Mouse (Mus musculus): ENCODE measurements around the gene Ccdc33.

Ccdc33 gene

GRCm38 (mm10) chr9:58118671-58119070 is at the start of gene Ccdc33:
Ccdc33 (minus strand) TSS chr9:58118823.
- no peak for DNase-seq (ENCODE audit: low spot score in 2 of 2)

DNA sequence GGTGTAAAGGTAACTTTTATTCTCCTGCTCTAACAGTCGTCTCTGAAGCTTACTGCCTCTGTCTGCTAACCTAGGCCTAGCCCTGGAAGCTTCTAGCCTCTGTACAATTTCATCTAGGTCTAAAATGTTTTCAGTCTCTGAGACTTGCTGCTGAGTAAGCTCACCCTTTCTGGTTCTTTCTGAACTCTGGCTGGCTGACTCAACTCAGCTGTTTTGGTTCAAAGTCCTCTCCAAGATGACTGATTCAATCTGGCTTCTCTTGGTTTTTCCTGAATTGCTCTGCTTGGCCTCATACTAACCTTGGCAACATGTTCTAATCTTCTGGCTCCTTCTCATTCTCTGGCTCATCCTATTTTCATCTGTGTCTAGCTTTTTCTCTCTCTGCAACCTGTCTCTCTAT is 47.2 kb upstream of the Ccdc33 start:
- DNase-seq (ENCODE audit: low spot score in 2 of 2): no peak

GRCm38 (mm10) chr9:58163146-58163545 is 44.5 kb upstream of the Ccdc33 start:
- no peak for DNase-seq (ENCODE audit: low spot score in 2 of 2)

- no peak for DNase-seq (ENCODE audit: low spot score in 2 of 2)
Measured at GRCm38 (mm10) chr9:58162173-58162572, 43.5 kb upstream of the Ccdc33 start.

GRCm38 (mm10) chr9:58160315-58160714 is 41.7 kb upstream of the Ccdc33 start:
- DNase-seq (ENCODE audit: low spot score in 2 of 2): peak in 1 of 2 experiments; percentile 47

- no peak for DNase-seq (ENCODE audit: low spot score in 2 of 2)
Measured at GRCm38 (mm10) chr9:58159855-58160254, 41.2 kb upstream of the Ccdc33 start.

- DNase-seq (ENCODE audit: low spot score in 2 of 2): no peak
Measured at GRCm38 (mm10) chr9:58158541-58159311, 40.1 kb upstream of the Ccdc33 start.

GRCm38 (mm10) chr9:58157838-58158237 is 39.2 kb upstream of the Ccdc33 start:
- DNase-seq (ENCODE audit: low spot score in 2 of 2): no peak

- DNase-seq (ENCODE audit: low spot score in 2 of 2): no peak
Measured at GRCm38 (mm10) chr9:58156819-58157560, 38.4 kb upstream of the Ccdc33 start.

GRCm38 (mm10) chr9:58155366-58155765 is 36.7 kb upstream of the Ccdc33 start:
- peak in 1 of 2 experiments; percentile 28 for DNase-seq (ENCODE audit: low spot score in 2 of 2)

DNA sequence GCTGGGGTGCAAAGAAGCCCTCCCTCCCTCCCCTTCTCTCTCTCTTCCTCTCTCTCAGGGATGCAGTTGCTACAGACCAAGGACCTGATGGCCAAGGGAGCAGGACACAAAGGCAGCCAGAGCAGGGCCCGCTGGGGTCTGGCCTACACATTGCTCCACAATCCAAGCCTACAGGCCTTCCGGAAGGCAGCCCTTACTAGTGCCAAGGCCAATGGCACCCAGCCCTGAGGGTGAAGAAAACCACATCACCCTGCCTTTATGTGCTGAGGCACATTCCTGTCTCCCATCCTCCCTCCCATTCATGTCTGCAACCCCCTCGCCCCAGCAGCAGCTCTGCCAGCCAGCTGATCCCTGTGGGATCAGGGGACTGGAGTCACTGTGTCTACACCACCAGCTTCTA is 34.5 kb upstream of the Ccdc33 start:
- no peak for DNase-seq (ENCODE audit: low spot score in 2 of 2)

- DNase-seq (ENCODE audit: low spot score in 2 of 2): no peak
Measured at GRCm38 (mm10) chr9:58150733-58151361, 32.2 kb upstream of the Ccdc33 start.

DNA sequence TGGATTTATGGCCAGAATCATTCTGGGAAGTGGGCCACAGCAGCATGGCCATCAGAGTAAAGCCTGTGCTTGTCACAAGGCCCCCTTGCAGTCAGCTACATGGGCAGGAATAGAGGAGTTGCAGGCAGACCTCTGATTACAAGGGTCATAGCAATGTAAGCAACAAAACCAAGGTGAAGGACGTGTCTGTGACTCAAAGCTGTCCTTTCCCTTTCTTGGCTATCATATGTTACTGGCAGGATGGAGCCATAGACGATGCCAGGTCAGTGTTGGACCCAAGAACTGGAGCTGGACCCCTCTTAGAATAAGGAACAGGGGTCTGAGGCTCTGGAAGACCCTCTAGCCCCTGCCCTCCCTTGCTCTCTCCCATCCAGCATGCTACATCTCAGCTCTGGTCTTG is 30.2 kb upstream of the Ccdc33 start:
- DNase-seq (ENCODE audit: low spot score in 2 of 2): no peak

DNA sequence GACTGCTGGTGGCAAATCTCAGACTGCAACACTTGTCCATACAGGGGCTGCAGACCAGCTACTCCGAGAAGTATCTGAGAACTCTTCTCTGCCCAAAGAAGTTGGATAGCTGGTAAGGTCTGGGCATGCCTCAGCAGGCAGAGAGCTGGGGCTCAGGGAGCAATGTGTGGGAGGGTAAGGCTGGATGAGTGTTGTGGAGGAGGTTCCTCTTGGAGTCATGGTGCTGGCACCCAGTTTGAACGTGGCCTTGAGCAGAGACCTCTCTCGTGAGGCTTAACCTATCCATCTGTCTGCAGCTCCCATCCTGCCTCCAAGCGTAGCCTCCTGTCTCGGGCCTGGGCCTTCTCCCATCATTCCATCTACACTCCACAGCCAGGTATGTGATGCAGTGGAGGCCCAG is 26.8 kb upstream of the Ccdc33 start:
- no peak for DNase-seq (ENCODE audit: low spot score in 2 of 2)

DNA sequence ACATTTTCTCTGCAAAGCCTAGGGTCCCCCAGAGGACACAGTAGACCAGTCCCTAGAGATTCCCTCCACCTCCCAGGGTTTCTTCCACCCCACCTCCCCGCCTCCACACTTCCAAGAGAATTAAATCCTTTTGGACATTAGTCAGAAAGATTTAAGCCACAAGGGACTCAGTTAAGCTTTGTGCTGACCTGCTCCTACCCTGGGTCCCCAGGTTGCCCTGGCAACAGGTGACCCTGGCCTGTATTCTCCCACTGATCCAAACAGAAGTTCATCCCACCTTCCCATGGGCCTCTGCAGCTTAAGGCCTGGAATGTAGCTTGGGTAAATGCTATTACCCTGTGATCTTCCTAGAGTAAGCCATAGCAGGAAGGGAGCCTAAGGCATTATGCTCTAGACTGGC is 26.0 kb upstream of the Ccdc33 start:
- no peak for DNase-seq (ENCODE audit: low spot score in 2 of 2)

GRCm38 (mm10) chr9:58143419-58143818 is 24.8 kb upstream of the Ccdc33 start:
- DNase-seq (ENCODE audit: low spot score in 2 of 2): no peak

- peak in 1 of 2 experiments; percentile 27 for DNase-seq (ENCODE audit: low spot score in 2 of 2)
Measured at GRCm38 (mm10) chr9:58139947-58140346, 21.3 kb upstream of the Ccdc33 start.

GRCm38 (mm10) chr9:58135921-58136321 is 17.3 kb upstream of the Ccdc33 start:
- no peak for DNase-seq (ENCODE audit: low spot score in 2 of 2)

DNA sequence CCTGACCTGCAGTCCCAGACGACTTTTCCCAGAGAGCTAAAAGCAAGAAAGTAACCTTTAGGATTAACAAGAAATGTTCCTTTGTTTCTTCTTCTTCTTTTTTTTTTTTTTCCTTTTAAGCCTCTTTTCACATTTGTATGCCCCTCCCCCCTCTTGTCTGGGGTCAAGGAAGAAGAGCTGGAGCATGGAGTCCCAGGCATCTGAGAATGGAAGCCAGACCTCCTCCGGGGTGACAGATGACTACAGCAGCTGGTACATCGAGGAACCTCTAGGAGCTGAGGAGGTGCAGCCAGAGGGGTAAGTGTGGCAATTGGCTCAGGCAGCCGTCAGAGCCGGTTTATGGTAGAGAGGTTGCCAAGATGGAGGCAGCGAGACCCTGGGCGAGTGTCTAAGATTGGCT is 16.3 kb upstream of the Ccdc33 start:
- no peak for DNase-seq (ENCODE audit: low spot score in 2 of 2)

- DNase-seq (ENCODE audit: low spot score in 2 of 2): no peak
Measured at GRCm38 (mm10) chr9:58133893-58134884, 15.6 kb upstream of the Ccdc33 start.

DNA sequence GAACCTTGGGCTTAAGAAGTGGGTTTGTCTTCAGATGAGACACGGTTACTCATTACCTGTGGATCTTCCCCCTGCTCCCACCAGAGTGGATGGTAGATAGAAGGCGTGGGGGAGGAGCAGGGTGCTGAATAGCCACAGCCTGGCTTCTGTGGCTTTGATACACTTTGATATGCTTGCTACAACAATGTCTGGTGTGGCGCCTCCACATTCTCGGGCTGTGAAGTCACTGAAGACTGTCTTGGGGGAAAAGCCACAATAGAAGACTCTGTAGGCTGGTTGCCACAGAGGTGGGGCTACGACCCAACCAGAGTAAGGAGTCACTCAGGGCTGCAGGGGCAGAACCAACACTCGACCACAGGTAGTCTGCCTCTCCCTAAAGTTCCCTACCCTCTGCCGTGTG is 13.1 kb upstream of the Ccdc33 start:
- no peak for DNase-seq (ENCODE audit: low spot score in 2 of 2)
